Comparison of ENCODE assay signal across 8 mouse cellular contexts in genomic region chr9:70269349-70269748, GRCm38 (mm10).
A peak's percentile ranks its signal among the peaks of the same experiment; 100 is the strongest.
DNase-seq lines count a peak whose midpoint lies in the region; ATAC-seq lines count a peak whose summit lies in the region.
"Had no signal": no experiment of that assay in that cellular context is flagged by ENCODE, and none has a peak within 500 bp of the region (broad histone marks: within the 10 kb centered on the region; RNA-seq: fewer than 3 reads in every experiment).

No protein-coding gene starts in this region.

- no peak for DNase-seq in kidney, postnatal 10 days
- DNase-seq in ES-CJ7 (ENCODE audit: low read depth, low spot score) = peak; percentile 12
- peak; percentile 42 for DNase-seq in NIH3T3 (ENCODE audit: low read depth)
- DNase-seq in frontal cortex, postnatal 14 days (ENCODE audit: low spot score in 2 of 2) = no peak
- no peak for DNase-seq in T-cell, adult 2 months (ENCODE audit: low spot score)
- DNase-seq: lung, postnatal 14 days had no signal

- H3K9ac ChIP-seq in kidney, embryonic 14.5 days (ENCODE audit: low read depth, low read length) = no peak overlapping the region
- no peak overlapping the region for H3K9ac ChIP-seq in limb, embryonic 12.5 days (replicated peaks)

- WGBS in kidney, embryonic 14.5 days = 82% methylated on average over 10 of the region's 10 CpGs
- 69% methylated on average over 10 of the region's 10 CpGs for WGBS in limb, embryonic 12.5 days

- no peaks in the 10 kb centered on the region for H3K27me3 ChIP-seq in kidney, embryonic 14.5 days (ENCODE audit: control insufficient read depth, insufficient read depth, low read length)
- no peaks in the 10 kb centered on the region for H3K27me3 ChIP-seq in limb, embryonic 12.5 days

- no peak overlapping the region for H3K4me2 ChIP-seq in kidney, embryonic 14.5 days (replicated peaks; ENCODE audit: low read depth, low read length)
- no peak overlapping the region for H3K4me2 ChIP-seq in limb, embryonic 12.5 days

- peak overlapping the region; percentile 47; the same call in 1 of the 2 replicates for H3K27ac ChIP-seq in kidney, embryonic 14.5 days (ENCODE audit: low read depth, low read length)
- H3K27ac ChIP-seq in limb, embryonic 12.5 days = peak overlapping the region; percentile 75

- peaks cover 3% of the 10 kb centered on the region; the same call in 1 of the 2 replicates for H3K4me1 ChIP-seq in kidney, embryonic 14.5 days (ENCODE audit: control insufficient read depth, insufficient read depth, low read length)
- peaks cover 15% of the 10 kb centered on the region for H3K4me1 ChIP-seq in limb, embryonic 12.5 days (replicated peaks)

- no peak overlapping the region for H3K4me3 ChIP-seq in kidney, embryonic 14.5 days (ENCODE audit: low read length)
- no peak overlapping the region for H3K4me3 ChIP-seq in limb, embryonic 12.5 days (replicated peaks)

- no peak for ATAC-seq in kidney, embryonic 14.5 days (ENCODE audit: low FRiP score, low TSS enrichment)
- no peak for ATAC-seq in limb, embryonic 12.5 days (ENCODE audit: insufficient number of reproducible peaks, insufficient read depth, low FRiP score, low TSS enrichment, low read depth)

- no peaks in the 10 kb centered on the region for H3K9me3 ChIP-seq in kidney, embryonic 14.5 days (ENCODE audit: control insufficient read depth, low read length)
- H3K9me3 ChIP-seq in limb, embryonic 12.5 days = no peaks in the 10 kb centered on the region

- H3K36me3 ChIP-seq in kidney, embryonic 14.5 days (ENCODE audit: control insufficient read depth, insufficient read depth, low read length) = no peaks in the 10 kb centered on the region
- H3K36me3 ChIP-seq in limb, embryonic 12.5 days = no peaks in the 10 kb centered on the region; the same call in 1 of the 2 replicates

Comparison
In these comparisons a context has a peak if more than half of its experiments do, and no peak if none do; other contexts are left out.
1. DNase-seq: peak in ES-CJ7 (single experiment) and NIH3T3 (single experiment); none in kidney, postnatal 10 days (single experiment), frontal cortex, postnatal 14 days (0 of 2) and T-cell, adult 2 months (single experiment).